7 mouse cellular contexts compared by ENCODE assay signal in the genomic region with DNA sequence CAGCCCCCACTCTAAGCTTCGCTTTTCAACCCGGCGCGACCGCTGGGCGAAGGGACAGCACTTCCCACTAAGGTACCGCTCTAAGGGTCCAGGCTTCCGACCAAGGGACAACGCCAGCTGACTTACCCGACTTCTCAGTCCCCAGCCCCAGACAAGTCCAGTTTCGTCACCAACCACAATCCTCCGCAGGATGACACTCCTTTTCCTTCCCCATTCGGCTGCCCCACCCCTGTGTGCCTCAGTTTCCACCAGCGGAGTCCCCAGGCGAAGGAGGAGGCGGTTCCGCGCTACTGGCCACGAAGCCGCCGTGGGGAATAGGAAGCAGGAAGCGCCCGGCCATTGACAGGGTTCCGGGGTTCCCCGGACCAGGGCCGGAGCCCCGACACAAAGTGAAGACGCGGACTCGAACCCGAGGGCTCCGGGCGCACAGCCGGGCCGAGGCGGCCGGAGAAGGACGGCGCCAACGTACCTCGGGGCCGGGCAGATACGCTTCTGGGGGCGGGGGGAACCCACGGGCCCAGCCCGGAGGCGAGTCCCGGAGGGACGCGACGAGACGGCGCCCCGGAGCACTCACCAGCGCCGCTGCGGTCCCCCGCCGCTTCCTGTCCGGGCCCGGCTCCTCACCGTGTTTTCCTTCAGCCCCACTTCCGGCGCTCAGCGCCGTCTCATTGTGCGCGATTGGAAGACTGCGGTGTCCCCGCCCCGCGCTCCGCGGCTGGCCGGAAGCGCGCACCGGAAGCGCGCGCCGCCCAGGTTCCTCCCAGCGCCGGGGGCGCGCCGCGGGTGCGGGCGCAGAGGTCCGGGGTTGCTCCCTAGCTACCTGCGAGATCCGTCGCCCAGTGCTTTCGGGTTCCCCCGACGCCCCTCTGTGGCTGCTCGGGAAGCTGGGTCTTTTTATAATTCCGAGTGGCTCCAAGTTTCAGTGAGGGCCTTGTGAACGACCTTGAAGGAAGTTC. TPM values are rescaled to one million over a fixed set of nuclear protein-coding genes. Genes with fewer than 3 reads are reported as not detected.
DNase-seq lines count a peak whose midpoint lies in the region; ATAC-seq lines count a peak whose summit lies in the region.

A gene (minus strand): TSS at position 641 of the 956 bp plus-strand sequence.

- H3K27ac ChIP-seq in embryonic facial prominence, embryonic 11.5 days (replicated peaks; ENCODE audit: low read depth, low read length): peak within 1 kb of the TSS; percentile 77
- peak within 1 kb of the TSS; percentile 85 for H3K27ac ChIP-seq in limb, embryonic 11.5 days (replicated peaks; ENCODE audit: low read depth, low read length)
- H3K27ac ChIP-seq in midbrain, embryonic 14.5 days (replicated peaks; ENCODE audit: low read depth, low read length): peak within 1 kb of the TSS; percentile 88

- H3K9me3 ChIP-seq in embryonic facial prominence, embryonic 11.5 days (replicated peaks; ENCODE audit: control insufficient read depth, low read length): no peaks in the 10 kb centered on the region
- no peaks in the 10 kb centered on the region for H3K9me3 ChIP-seq in limb, embryonic 11.5 days (ENCODE audit: control insufficient read depth, low read length)
- no peaks in the 10 kb centered on the region for H3K9me3 ChIP-seq in midbrain, embryonic 14.5 days (ENCODE audit: control insufficient read depth, low read length)

- no peaks in the 10 kb centered on the region for H3K36me3 ChIP-seq in embryonic facial prominence, embryonic 11.5 days (replicated peaks; ENCODE audit: control insufficient read depth, insufficient read depth, low read depth, low read length)
- H3K36me3 ChIP-seq in limb, embryonic 11.5 days (ENCODE audit: control insufficient read depth, insufficient read depth, low read length): no peaks in the 10 kb centered on the region; the same call in 1 of the 2 replicates
- peaks cover 18% of the 10 kb centered on the region for H3K36me3 ChIP-seq in midbrain, embryonic 14.5 days (ENCODE audit: control insufficient read depth, insufficient read depth, low read length)

- WGBS in embryonic facial prominence, embryonic 11.5 days: under 1% methylated on average over 78 of the region's 100 CpGs
- WGBS in limb, embryonic 11.5 days: under 1% methylated on average over 97 of the region's 100 CpGs
- under 1% methylated on average over 99 of the region's 100 CpGs for WGBS in midbrain, embryonic 14.5 days

- peak within 1 kb of the TSS; percentile 62 for H3K4me2 ChIP-seq in embryonic facial prominence, embryonic 11.5 days (ENCODE audit: low read depth, low read length)
- H3K4me2 ChIP-seq in limb, embryonic 11.5 days (ENCODE audit: low read depth, severe bottlenecking): peak within 1 kb of the TSS; percentile 66
- H3K4me2 ChIP-seq in midbrain, embryonic 14.5 days (ENCODE audit: low read length): peak within 1 kb of the TSS; percentile 79

- ATAC-seq in embryonic facial prominence, embryonic 11.5 days (replicated peaks; ENCODE audit: insufficient number of reproducible peaks, low FRiP score, low TSS enrichment, low read depth): peak; percentile 96
- ATAC-seq in limb, embryonic 11.5 days (ENCODE audit: insufficient number of reproducible peaks, low FRiP score, low TSS enrichment, low read depth): peak; percentile 97
- peak; percentile 98 for ATAC-seq in midbrain, embryonic 14.5 days (ENCODE audit: low FRiP score, low TSS enrichment)

- no peaks in the 10 kb centered on the region for H3K27me3 ChIP-seq in embryonic facial prominence, embryonic 11.5 days (ENCODE audit: control insufficient read depth, insufficient read depth, low read length)
- H3K27me3 ChIP-seq in limb, embryonic 11.5 days (ENCODE audit: control insufficient read depth, insufficient read depth, low read length): no peaks in the 10 kb centered on the region
- H3K27me3 ChIP-seq in midbrain, embryonic 14.5 days (ENCODE audit: control insufficient read depth, insufficient read depth, low read length): no peaks in the 10 kb centered on the region

- peak within 1 kb of the TSS; percentile 75 for H3K9ac ChIP-seq in embryonic facial prominence, embryonic 11.5 days (replicated peaks; ENCODE audit: low read length)
- H3K9ac ChIP-seq in limb, embryonic 11.5 days (ENCODE audit: low read length): peak within 1 kb of the TSS; percentile 95
- peak within 1 kb of the TSS; percentile 87 for H3K9ac ChIP-seq in midbrain, embryonic 14.5 days (replicated peaks; ENCODE audit: low read length)

- H3K4me3 ChIP-seq in embryonic facial prominence, embryonic 11.5 days (ENCODE audit: low read depth, low read length): peak within 1 kb of the TSS; percentile 98
- H3K4me3 ChIP-seq in limb, embryonic 11.5 days (ENCODE audit: low read depth, low read length): peak within 1 kb of the TSS; percentile 98
- H3K4me3 ChIP-seq in midbrain, embryonic 14.5 days (replicated peaks; ENCODE audit: low read depth, low read length): peak within 1 kb of the TSS; percentile 97

- DNase-seq in adrenal gland, postnatal 14 days: peak; percentile 97
- DNase-seq in embryonic facial prominence, embryonic 11.5 days (ENCODE audit: low spot score): peak; percentile 96
- DNase-seq in heart, adult 11 months: peak; percentile 100
- DNase-seq in kidney, adult 18-20 months: peak; percentile 92
- DNase-seq in limb, embryonic 11.5 days (ENCODE audit: low spot score): peak; percentile 93
- DNase-seq in midbrain, embryonic 14.5 days: peak; percentile 97
- peak; percentile 90 for DNase-seq in spleen, adult 18-20 months

- H3K4me1 ChIP-seq in embryonic facial prominence, embryonic 11.5 days (ENCODE audit: control insufficient read depth, insufficient read depth, low read length): no peaks in the 10 kb centered on the region
- H3K4me1 ChIP-seq in limb, embryonic 11.5 days (ENCODE audit: control insufficient read depth, insufficient read depth, low read length): peaks cover 8% of the 10 kb centered on the region; the same call in 1 of the 2 replicates
- H3K4me1 ChIP-seq in midbrain, embryonic 14.5 days (ENCODE audit: control insufficient read depth, insufficient read depth, low read length): peaks cover 33% of the 10 kb centered on the region

RNA-seq across cellular contexts. Expression of the gene that starts here (rescaled TPM):
- 67.8 and 79.4 TPM in 2 replicates for total RNA-seq in adrenal gland, postnatal 14 days (2021)
- 48.7 and 50.0 TPM in 2 replicates for polyA plus RNA-seq in embryonic facial prominence, embryonic 11.5 days (2014; fragmentation: Nextera tagmentation; extraction: Ambion mirVana)
- polyA plus RNA-seq in limb, embryonic 11.5 days (2014; fragmentation: Nextera tagmentation; extraction: Ambion mirVana): 44.4 and 53.2 TPM in 2 replicates
- 34.3 and 50.4 TPM in 2 replicates for polyA plus RNA-seq in midbrain, embryonic 14.5 days (2014; fragmentation: Nextera tagmentation; extraction: Ambion mirVana)

Comparison
In these comparisons a context has a peak if more than half of its experiments do, and no peak if none do; other contexts are left out.
1. Peak in every context shown above with its lines: DNase-seq, ATAC-seq, H3K4me3 ChIP-seq and H3K27ac ChIP-seq.